Mouse (Mus musculus) heart, adult 9 months (tissue): ENCODE results near the gene Pigr.

Source experiments
- DNase-seq, 2 experiments: peaks; one replicate each; pipeline ENCODE4 v3.0.0; 2022; ENCODE audit warnings: low spot score in 2 of 2

Gene Pigr

GRCm38 (mm10) chr1:130829906-130830830, 3.7 kb downstream of the Pigr start:
- no peak for DNase-seq

GRCm38 (mm10) chr1:130832230-130833149, 6.0 kb downstream of the Pigr start:
- DNase-seq = no peak

- no peak for DNase-seq
These were observed 8.9 kb downstream of the Pigr start for GRCm38 (mm10) chr1:130835161-130835936.

- no peak for DNase-seq
These were observed 11.8 kb downstream of the Pigr start for GRCm38 (mm10) chr1:130838288-130838687.

GRCm38 (mm10) chr1:130840599-130841379, 14.3 kb downstream of the Pigr start:
- no peak for DNase-seq

GRCm38 (mm10) chr1:130841621-130842020, 15.1 kb downstream of the Pigr start:
- DNase-seq = no peak

- no peak for DNase-seq
These were observed 18.0 kb downstream of the Pigr start for GRCm38 (mm10) chr1:130844516-130844915.

- DNase-seq = no peak
These were observed 23.2 kb downstream of the Pigr start for GRCm38 (mm10) chr1:130849530-130850214.

GRCm38 (mm10) chr1:130850405-130850804, 23.9 kb downstream of the Pigr start:
- DNase-seq = no peak

GRCm38 (mm10) chr1:130854819-130855218, 28.3 kb downstream of the Pigr start:
- no peak for DNase-seq

GRCm38 (mm10) chr1:130855723-130856122, 29.2 kb downstream of the Pigr start:
- no peak for DNase-seq

GRCm38 (mm10) chr1:130857456-130857855, 31.0 kb downstream of the Pigr start:
- no peak for DNase-seq

- peak; percentile 3 to 10 for DNase-seq
These were observed 37.8 kb downstream of the Pigr start for GRCm38 (mm10) chr1:130864238-130864637.

GRCm38 (mm10) chr1:130864741-130865140, 38.3 kb downstream of the Pigr start:
- no peak for DNase-seq

GRCm38 (mm10) chr1:130865541-130866221, 39.2 kb downstream of the Pigr start, which contains the start of gene Fcmr:
Fcmr (plus strand) TSS chr1:130865669.
- DNase-seq = no peak

GRCm38 (mm10) chr1:130872912-130873311, 46.4 kb downstream of the Pigr start:
- DNase-seq = no peak

- DNase-seq = peak; percentile 16 to 36
These were observed 48.7 kb downstream of the Pigr start for GRCm38 (mm10) chr1:130875139-130875538.

GRCm38 (mm10) chr1:130875910-130876309, 49.4 kb downstream of the Pigr start:
- DNase-seq = no peak

- DNase-seq = peak in 1 of 2 experiments; percentile 35
These were observed 50.5 kb downstream of the Pigr start for GRCm38 (mm10) chr1:130876931-130877509.
